Mouse (Mus musculus) erythroblast, embryonic 14.5 days (primary cell): ENCODE data around the gene Gm826. TPM values are rescaled to one million over a fixed set of nuclear protein-coding genes. Genes with fewer than 3 reads are reported as not detected.

Experiments
- H3K27me3 ChIP-seq: 2 replicates; pipeline ENCODE4 v1.6.1; 2012; ENCODE audit warnings: inconsistent platforms; ENCODE audit not compliant: control insufficient read depth
- H3K36me3 ChIP-seq: 2 replicates; pipeline ENCODE4 v1.6.1; 2012; ENCODE audit warnings: mild to moderate bottlenecking, inconsistent platforms; ENCODE audit not compliant: control insufficient read depth
- H3K4me1 ChIP-seq: 2 replicates; pipeline ENCODE4 v1.6.1; 2012; ENCODE audit warnings: inconsistent platforms; ENCODE audit not compliant: control insufficient read depth
- H3K4me3 ChIP-seq: replicated peaks from 2 replicates; pipeline ENCODE3; 2012; ENCODE audit warnings: moderate library complexity, mild to moderate bottlenecking, inconsistent platforms
- H3K9me3 ChIP-seq: 2 replicates; pipeline ENCODE4 v1.6.1; 2012; ENCODE audit warnings: low read length, inconsistent platforms, mixed read lengths; ENCODE audit not compliant: control insufficient read depth
- GATA1 ChIP-seq: IDR thresholded peaks from 2 replicates; pipeline ENCODE4 v1.6.1; 2012; ENCODE audit warnings: low read length, inconsistent platforms, mixed read lengths
- TAL1 ChIP-seq: IDR thresholded peaks from 3 replicates; pipeline ENCODE4 v1.6.1; 2012; ENCODE audit warnings: low read length, inconsistent platforms, mixed read lengths
- polyA plus RNA-seq: library from polyadenylated mRNA; stranded (reverse); fragments of >175 nt; gene quantifications from 2 replicates; pipeline ENCODE4 v1.2.3, GENCODE M21; 2012

Gm826 gene
- polyA plus RNA-seq, 1 experiment, result not detected

- Histone ChIP-seq H3K36me3 (no peaks in the 10 kb centered on the region), H3K9me3 (no peaks in the 10 kb centered on the region), H3K27me3 (peaks cover 42% of the 10 kb centered on the region), H3K4me1 (no peaks in the 10 kb centered on the region), H3K4me3 (no peak overlapping the region)
- TF ChIP-seq TAL1, result no peak
- no peak for TF ChIP-seq GATA1
Measured at GRCm38 (mm10) chr2:160357442-160357841, 23.5 kb upstream of the Gm826 start.

GRCm38 (mm10) chr2:160356132-160356531 lies 22.2 kb upstream of the Gm826 start:
- Histone ChIP-seq H3K4me3 (no peak overlapping the region), H3K4me1 (no peaks in the 10 kb centered on the region), H3K27me3 (peaks cover 29% of the 10 kb centered on the region), H3K9me3 (no peaks in the 10 kb centered on the region), H3K36me3 (no peaks in the 10 kb centered on the region)
- TF ChIP-seq TAL1, result no peak
- no peak for TF ChIP-seq GATA1

- Histone ChIP-seq H3K9me3 (no peaks in the 10 kb centered on the region), H3K27me3 (peaks cover 13% of the 10 kb centered on the region), H3K4me1 (no peaks in the 10 kb centered on the region), H3K4me3 (no peak overlapping the region), H3K36me3 (no peaks in the 10 kb centered on the region)
- TF ChIP-seq TAL1, result no peak
- no peak for TF ChIP-seq GATA1
Measured at GRCm38 (mm10) chr2:160354319-160354718, 20.4 kb upstream of the Gm826 start.

GRCm38 (mm10) chr2:160353581-160353980 lies 19.6 kb upstream of the Gm826 start:
- H3K4me1 ChIP-seq, result no peaks in the 10 kb centered on the region
- H3K36me3 ChIP-seq, result no peaks in the 10 kb centered on the region
- TF ChIP-seq GATA1 (no peak), TAL1 (no peak)
- no peak overlapping the region for H3K4me3 ChIP-seq
- H3K27me3 ChIP-seq, result peaks cover 6% of the 10 kb centered on the region
- no peaks in the 10 kb centered on the region for H3K9me3 ChIP-seq

- Histone ChIP-seq H3K4me1 (no peaks in the 10 kb centered on the region), H3K36me3 (no peaks in the 10 kb centered on the region), H3K27me3 (no peaks in the 10 kb centered on the region), H3K9me3 (no peaks in the 10 kb centered on the region), H3K4me3 (no peak overlapping the region)
- no peak for TF ChIP-seq GATA1
- TF ChIP-seq TAL1, result no peak
Measured at GRCm38 (mm10) chr2:160351038-160351574, 17.1 kb upstream of the Gm826 start.

GRCm38 (mm10) chr2:160349578-160349977 lies 15.6 kb upstream of the Gm826 start:
- no peaks in the 10 kb centered on the region for H3K27me3 ChIP-seq
- no peaks in the 10 kb centered on the region for H3K36me3 ChIP-seq
- H3K4me3 ChIP-seq, result no peak overlapping the region
- no peaks in the 10 kb centered on the region for H3K4me1 ChIP-seq
- H3K9me3 ChIP-seq, result no peaks in the 10 kb centered on the region
- TF ChIP-seq GATA1 (no peak), TAL1 (no peak)

- Histone ChIP-seq H3K4me3 (no peak overlapping the region), H3K4me1 (no peaks in the 10 kb centered on the region), H3K36me3 (no peaks in the 10 kb centered on the region), H3K9me3 (no peaks in the 10 kb centered on the region), H3K27me3 (no peaks in the 10 kb centered on the region)
- TF ChIP-seq GATA1 (no peak), TAL1 (no peak)
Measured at GRCm38 (mm10) chr2:160348796-160349195, 14.8 kb upstream of the Gm826 start.

GRCm38 (mm10) chr2:160348072-160348604 lies 14.2 kb upstream of the Gm826 start:
- no peak overlapping the region for H3K4me3 ChIP-seq
- no peaks in the 10 kb centered on the region for H3K36me3 ChIP-seq
- H3K4me1 ChIP-seq, result no peaks in the 10 kb centered on the region
- no peaks in the 10 kb centered on the region for H3K27me3 ChIP-seq
- TF ChIP-seq GATA1 (no peak), TAL1 (no peak)
- no peaks in the 10 kb centered on the region for H3K9me3 ChIP-seq

GRCm38 (mm10) chr2:160345644-160346043 lies 11.7 kb upstream of the Gm826 start:
- Histone ChIP-seq H3K27me3 (no peaks in the 10 kb centered on the region), H3K36me3 (no peaks in the 10 kb centered on the region), H3K4me1 (no peaks in the 10 kb centered on the region), H3K9me3 (no peaks in the 10 kb centered on the region), H3K4me3 (no peak overlapping the region)
- no peak for TF ChIP-seq GATA1
- no peak for TF ChIP-seq TAL1

GRCm38 (mm10) chr2:160340121-160340520 lies 6.2 kb upstream of the Gm826 start:
- H3K4me3 ChIP-seq, result no peak overlapping the region
- no peaks in the 10 kb centered on the region for H3K9me3 ChIP-seq
- H3K4me1 ChIP-seq, result no peaks in the 10 kb centered on the region
- H3K36me3 ChIP-seq, result no peaks in the 10 kb centered on the region
- TF ChIP-seq GATA1, result no peak
- TF ChIP-seq TAL1, result no peak
- no peaks in the 10 kb centered on the region for H3K27me3 ChIP-seq
